Mouse (Mus musculus) myocyte (in vitro differentiated cells): Measurements from ENCODE around the gene Slc2a6.

Source experiments
- E2F4 ChIP-seq: IDR thresholded peaks from one replicate; pipeline ENCODE4 v1.6.1; 2011; ENCODE audit warnings: mild to moderate bottlenecking, control low read depth, moderate library complexity; ENCODE audit not compliant: insufficient read depth
- POLR2A ChIP-seq: IDR thresholded peaks from one replicate; pipeline ENCODE4 v1.6.1; 2011; ENCODE audit warnings: low read depth, mild to moderate bottlenecking, control low read depth, moderate library complexity; ENCODE audit not compliant: insufficient read length

- TF ChIP-seq POLR2A (no peak), E2F4 (no peak)
Observed at GRCm38 (mm10) chr2:27026857-27027617, 761 bp downstream of the Slc2a6 start.
